Mouse (Mus musculus) hindlimb bud, embryonic 11.5 days (tissue): Measurements from ENCODE around the gene Amdhd1.

ENCODE experiments used
- DNase-seq: peaks from one replicate; pipeline ENCODE4 v3.0.0-alpha.2; 2012; ENCODE audit warnings: low read depth, low spot score; ENCODE audit errors: extremely low spot score

The Amdhd1 gene

GRCm38 (mm10) chr10:93484511-93484910 lies 55.3 kb downstream of the Amdhd1 start:
- no peak for DNase-seq
